ENCODE assay signal across 10 mouse cellular contexts in genomic region chr10:81645391-81645790, GRCm38 (mm10).
"Had no signal": no experiment of that assay in that cellular context is flagged by ENCODE, and none has a peak within 500 bp of the region (broad histone marks: within the 10 kb centered on the region; RNA-seq: fewer than 3 reads in every experiment).

No protein-coding gene starts in this region.

- H3K36me3 ChIP-seq: midbrain, embryonic 13.5 days; neural tube, embryonic 15.5 days had no signal

- H3K4me2 ChIP-seq: limb, embryonic 13.5 days; midbrain, embryonic 13.5 days; neural tube, embryonic 15.5 days had no signal

- H3K27me3 ChIP-seq: limb, embryonic 13.5 days; neural tube, embryonic 15.5 days had no signal

- DNase-seq: kidney, adult 11 months; kidney, postnatal 14 days; left cerebral cortex, postnatal 4 days; right cerebral cortex, postnatal 25 days; thymus, adult 18-20 months had no signal

- H3K9ac ChIP-seq: limb, embryonic 13.5 days; liver, embryonic 14.5 days; midbrain, embryonic 13.5 days; neural tube, embryonic 15.5 days had no signal

- ATAC-seq: midbrain, embryonic 13.5 days had no signal

- H3K4me3 ChIP-seq: limb, embryonic 13.5 days; midbrain, embryonic 13.5 days; myocyte; neural tube, embryonic 15.5 days had no signal

- H3K9me3 ChIP-seq: limb, embryonic 13.5 days; midbrain, embryonic 13.5 days; neural tube, embryonic 15.5 days had no signal

- H3K27ac ChIP-seq: limb, embryonic 13.5 days; liver, embryonic 14.5 days; midbrain, embryonic 13.5 days; neural tube, embryonic 15.5 days had no signal
